Mouse (Mus musculus) forebrain, postnatal 0 days (tissue): ENCODE data around the gene Fam78a. TPM values are rescaled to one million over a fixed set of nuclear protein-coding genes. Genes with fewer than 3 reads are reported as not detected.

Source experiments
- ATAC-seq: fragments of 200-750 bp; cut with Nextera tagmentation; 2 replicates; pipeline ENCODE4 v1.8.0; 2017; ENCODE audit warnings: mild to moderate bottlenecking, moderate library complexity
- DNase-seq: peaks from one replicate; pipeline ENCODE4 v3.0.0-alpha.2; 2015
- H3K27ac ChIP-seq: fragments of 300-500 bp; sonication (generic); 2 replicates; pipeline ENCODE4 v1.5.1; 2014; ENCODE audit warnings: low read depth, mild to moderate bottlenecking, antibody characterized with exemption, low read length, moderate library complexity, mixed read lengths
- H3K27me3 ChIP-seq: fragments of 300-500 bp; sonication (generic); 2 replicates; pipeline ENCODE4 v1.6.1; 2014; ENCODE audit warnings: mild to moderate bottlenecking, low read length, mixed read lengths; ENCODE audit not compliant: insufficient read depth
- H3K36me3 ChIP-seq: fragments of 300-500 bp; sonication (generic); 2 replicates; pipeline ENCODE4 v1.6.1; 2014; ENCODE audit warnings: mild to moderate bottlenecking, moderate library complexity; ENCODE audit not compliant: insufficient read depth
- H3K4me1 ChIP-seq: fragments of 300-500 bp; sonication (generic); 2 replicates; pipeline ENCODE4 v1.6.1; 2014; ENCODE audit warnings: antibody characterized with exemption; ENCODE audit not compliant: insufficient read depth
- H3K4me2 ChIP-seq: fragments of 300-500 bp; sonication (generic); 2 replicates; pipeline ENCODE4 v1.6.1; 2014; ENCODE audit warnings: low read depth, mild to moderate bottlenecking, moderate library complexity
- H3K4me3 ChIP-seq: fragments of 300-500 bp; sonication (generic); 2 replicates; pipeline ENCODE4 v1.5.1; 2014; ENCODE audit warnings: low read depth, low read length, mixed read lengths
- H3K9ac ChIP-seq: fragments of 300-500 bp; sonication (generic); 2 replicates; pipeline ENCODE4 v1.6.1; 2014; ENCODE audit warnings: mild to moderate bottlenecking
- H3K9me3 ChIP-seq: fragments of 300-500 bp; sonication (generic); 2 replicates; pipeline ENCODE4 v1.6.1; 2016; ENCODE audit warnings: low read length
- CTCF ChIP-seq: sonication (generic); IDR thresholded peaks from 2 replicates; pipeline ENCODE4 v1.5.1; 2016; ENCODE audit warnings: antibody characterized with exemption, control low read depth, low read depth
- WGBS: fragments of 180-500 bp; shearing (Covaris S2); extraction: QIAGEN DNeasy Blood & Tissue Kit; methylation state at CpG from one replicate; pipeline ENCODE4 v1.1.7; 2014; 5-methylcytosine and 5-hydroxymethylcytosine counted together
- polyA plus RNA-seq: library from polyadenylated mRNA; unstranded; fragments of >200 nt; fragmentation: Nextera tagmentation; extraction: Ambion mirVana; gene quantifications from 2 replicates; pipeline ENCODE4 v1.2.1, GENCODE M21; 2015
- total RNA-seq: library from RNA; depleted of rRNA; stranded (reverse); fragments of >200 nt; gene quantifications from 2 replicates; pipeline ENCODE4 v1.2.3, GENCODE M21; 2014

The Fam78a gene
- total and polyA plus RNA-seq, 2 experiments from 2014 or later, result 0.38 to 0.39 TPM

DNA sequence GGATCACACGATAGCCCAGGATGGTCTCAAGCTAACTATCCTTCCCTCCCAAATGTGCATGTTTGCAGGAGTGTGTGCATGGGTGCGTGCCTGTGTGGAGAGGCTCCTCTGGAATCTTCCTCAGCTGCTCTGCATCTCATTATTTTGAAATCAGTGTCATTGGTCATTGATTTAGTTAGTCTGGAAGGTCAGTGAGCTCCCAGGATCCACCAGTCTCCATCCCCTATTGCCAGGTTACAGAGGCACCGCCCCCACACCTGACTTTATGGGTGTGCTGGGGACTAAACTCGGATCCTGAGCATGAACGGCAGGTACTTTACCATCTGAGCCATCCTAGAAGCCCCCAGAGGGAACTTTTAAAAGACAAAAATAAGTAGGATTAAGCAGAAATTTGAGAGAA lies 18.3 kb upstream of the Fam78a start:
- Histone ChIP-seq H3K9ac (no peak overlapping the region), H3K36me3 (peaks cover 12% of the 10 kb centered on the region; the same call in 1 of the 2 replicates), H3K4me2 (no peak overlapping the region), H3K9me3 (no peaks in the 10 kb centered on the region), H3K27ac (no peak overlapping the region), H3K4me3 (no peak overlapping the region), H3K27me3 (no peaks in the 10 kb centered on the region), H3K4me1 (no peaks in the 10 kb centered on the region)
- DNase-seq (no peak), ATAC-seq (no peak)
- WGBS, result 52% methylated on average over 5 of the region's 5 CpGs
- TF ChIP-seq CTCF, result no peak

GRCm38 (mm10) chr2:32096122-32096420 lies 11.4 kb upstream of the Fam78a start:
- TF ChIP-seq CTCF, result no peak
- no peaks in the 10 kb centered on the region for H3K27me3 ChIP-seq
- WGBS, result 81% methylated on average over 10 of the region's 10 CpGs
- peaks cover 15% of the 10 kb centered on the region for H3K4me1 ChIP-seq
- peak overlapping the region; percentile 50 for H3K4me3 ChIP-seq
- no peaks in the 10 kb centered on the region for H3K9me3 ChIP-seq
- peak overlapping the region; percentile 77 for H3K4me2 ChIP-seq
- no peak for ATAC-seq
- H3K9ac ChIP-seq, result peak overlapping the region; percentile 64
- no peak overlapping the region for H3K27ac ChIP-seq
- peaks cover 12% of the 10 kb centered on the region; the same call in 1 of the 2 replicates for H3K36me3 ChIP-seq
- DNase-seq, result no peak

GRCm38 (mm10) chr2:32095351-32096121 lies 10.9 kb upstream of the Fam78a start, which contains the start of gene Plpp7:
TSS of gene Plpp7 (plus strand) at chr2:32095528.
- Histone ChIP-seq H3K27ac (peak within 1 kb of the TSS; percentile 72), H3K4me1 (peaks cover 15% of the 10 kb centered on the region), H3K36me3 (peaks cover 10% of the 10 kb centered on the region; the same call in 1 of the 2 replicates), H3K4me3 (peak within 1 kb of the TSS; percentile 50), H3K27me3 (no peaks in the 10 kb centered on the region), H3K9me3 (no peaks in the 10 kb centered on the region), H3K9ac (peak within 1 kb of the TSS; percentile 64), H3K4me2 (peak within 1 kb of the TSS; percentile 77)
- 39% methylated on average over 22 of the region's 22 CpGs for WGBS
- TF ChIP-seq CTCF, result no peak
- ATAC-seq (peak; percentile 95), DNase-seq (peak; percentile 85)

- H3K4me3 ChIP-seq, result no peak overlapping the region
- H3K9me3 ChIP-seq, result no peaks in the 10 kb centered on the region
- no peak for DNase-seq
- H3K27me3 ChIP-seq, result no peaks in the 10 kb centered on the region
- H3K27ac ChIP-seq, result no peak overlapping the region
- peaks cover 4% of the 10 kb centered on the region; the same call in 1 of the 2 replicates for H3K36me3 ChIP-seq
- peaks cover 15% of the 10 kb centered on the region for H3K4me1 ChIP-seq
- H3K9ac ChIP-seq, result no peak overlapping the region
- 82% methylated on average over 7 of the region's 7 CpGs for WGBS
- no peak overlapping the region for H3K4me2 ChIP-seq
- ATAC-seq, result no peak
- no peak for TF ChIP-seq CTCF
Observed at GRCm38 (mm10) chr2:32094001-32094707, 9.5 kb upstream of the Fam78a start.

DNA sequence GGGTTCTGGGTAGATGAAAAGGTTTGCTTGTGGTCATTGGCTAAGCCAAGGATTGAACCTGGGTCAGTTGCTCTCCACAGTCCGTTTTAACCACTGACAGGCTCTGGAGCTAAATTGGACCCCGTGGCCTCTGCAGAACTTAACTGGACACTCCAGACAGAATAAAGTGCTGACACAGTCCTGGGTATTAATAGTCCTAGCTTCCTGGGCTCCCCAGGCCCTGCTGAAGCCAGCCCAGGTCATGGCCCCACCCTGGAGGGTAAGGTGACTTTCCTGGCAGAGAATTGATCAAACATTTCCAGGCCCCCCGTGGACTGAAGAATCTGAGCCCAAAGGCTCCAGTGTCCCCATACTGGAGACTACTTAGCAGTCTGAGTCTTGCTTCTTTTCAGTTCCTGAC lies 7.3 kb upstream of the Fam78a start:
- Histone ChIP-seq H3K36me3 (no peaks in the 10 kb centered on the region), H3K4me1 (peaks cover 13% of the 10 kb centered on the region), H3K27me3 (no peaks in the 10 kb centered on the region), H3K4me3 (no peak overlapping the region), H3K27ac (no peak overlapping the region), H3K9ac (no peak overlapping the region), H3K4me2 (no peak overlapping the region), H3K9me3 (no peaks in the 10 kb centered on the region)
- TF ChIP-seq CTCF, result no peak
- 64% methylated on average over 3 of the region's 3 CpGs for WGBS
- DNase-seq (no peak), ATAC-seq (no peak)

GRCm38 (mm10) chr2:32090145-32090544 lies 5.5 kb upstream of the Fam78a start:
- H3K9ac ChIP-seq, result no peak overlapping the region
- H3K36me3 ChIP-seq, result no peaks in the 10 kb centered on the region
- no peak for TF ChIP-seq CTCF
- H3K4me3 ChIP-seq, result no peak overlapping the region
- H3K4me2 ChIP-seq, result no peak overlapping the region
- no peaks in the 10 kb centered on the region for H3K27me3 ChIP-seq
- H3K9me3 ChIP-seq, result no peaks in the 10 kb centered on the region
- no peaks in the 10 kb centered on the region for H3K4me1 ChIP-seq
- no peak overlapping the region for H3K27ac ChIP-seq
- DNase-seq, result no peak
- 56% methylated on average over 2 of the region's 2 CpGs for WGBS
- no peak for ATAC-seq

DNA sequence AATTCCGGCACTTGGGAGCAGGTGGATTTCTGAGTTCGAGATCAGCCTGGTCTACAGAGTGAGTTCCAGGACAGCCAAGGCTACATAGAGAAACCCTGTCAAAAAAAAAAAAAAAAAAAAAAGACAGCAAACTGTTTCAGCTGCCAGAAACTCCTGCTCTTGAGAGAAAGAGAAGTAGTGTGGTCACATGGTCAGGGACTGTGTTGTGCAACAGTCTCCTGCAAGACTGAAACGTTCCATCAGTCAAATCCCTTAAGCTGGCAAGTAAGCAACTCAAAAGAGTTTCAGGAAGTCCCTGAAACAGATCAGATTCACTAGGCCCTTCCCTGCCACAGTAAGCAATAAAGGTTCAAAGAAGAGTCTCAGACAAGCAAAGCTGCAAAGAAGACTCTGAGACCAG lies 4.9 kb upstream of the Fam78a start:
- ATAC-seq (no peak), DNase-seq (no peak)
- Histone ChIP-seq H3K4me2 (no peak overlapping the region), H3K27ac (no peak overlapping the region), H3K9me3 (no peaks in the 10 kb centered on the region), H3K27me3 (no peaks in the 10 kb centered on the region), H3K4me3 (no peak overlapping the region), H3K4me1 (no peaks in the 10 kb centered on the region), H3K9ac (no peak overlapping the region), H3K36me3 (no peaks in the 10 kb centered on the region)
- WGBS, result 75% methylated on average over 3 of the region's 3 CpGs
- no peak for TF ChIP-seq CTCF
